Mouse (Mus musculus) CH12.LX (cell line): ENCODE measurements at regions not wholly inside any gene's neighbourhood (a gene's known extent, or its start where the extent isn't known, plus 50 kb on each side); places are given as distances from the start of the nearest gene placed in this dataset.

Source experiments
- DNase-seq: peaks from one replicate; pipeline ENCODE4 v3.0.0-alpha.2; 2013; ENCODE audit errors: extremely low read depth
- H3K27ac ChIP-seq: 2 replicates; pipeline ENCODE4 v1.5.1; 2012; ENCODE audit warnings: low read depth, mild to moderate bottlenecking, control low read depth, moderate library complexity; ENCODE audit not compliant: insufficient read depth
- H3K27me3 ChIP-seq: replicated peaks from 2 replicates; pipeline ENCODE3; 2012; ENCODE audit warnings: inconsistent platforms
- H3K36me3 ChIP-seq, 2 experiments: replicated peaks in 1 of 2; 2 replicates each; pipeline versions ENCODE3 to v1.6.1; 2012; ENCODE audit warnings: inconsistent platforms in 1 of 2, low read length in 1 of 2, mild to moderate bottlenecking in 1 of 2, mixed read lengths in 1 of 2, moderate library complexity in 1 of 2; ENCODE audit not compliant: control insufficient read depth in 1 of 2, insufficient read depth in 1 of 2
- H3K4me1 ChIP-seq, 2 experiments: 2 replicates each; pipeline ENCODE4 v1.6.1; 2012; ENCODE audit warnings: inconsistent platforms in 1 of 2, moderate library complexity in 1 of 2; ENCODE audit not compliant: insufficient read depth in 2 of 2, control insufficient read depth in 1 of 2
- H3K4me2 ChIP-seq: 2 replicates; pipeline ENCODE4 v1.6.1; 2012; ENCODE audit warnings: low read depth, mild to moderate bottlenecking, control low read depth; ENCODE audit not compliant: poor library complexity, insufficient read depth, severe bottlenecking
- H3K4me3 ChIP-seq, 3 experiments: fragments of 150-350 bp in 1 of 3; sonication (generic) in 1 of 3; replicated peaks in 1 of 3; 2 replicates each; pipeline versions ENCODE3 to v1.5.1; 2011 to 2012; ENCODE audit warnings: low read depth in 2 of 3, low read length in 2 of 3, mild to moderate bottlenecking in 2 of 3, moderate library complexity in 2 of 3, control low read depth in 1 of 3, improper control_type of control experiment in 1 of 3, inconsistent platforms in 1 of 3, mixed read lengths in 1 of 3; ENCODE audit not compliant: poor library complexity in 1 of 3
- H3K79me2 ChIP-seq: replicated peaks from 2 replicates; pipeline ENCODE4 v1.6.1; 2012; ENCODE audit warnings: mild to moderate bottlenecking, moderate library complexity; ENCODE audit not compliant: control insufficient read depth, poor library complexity, insufficient read depth, severe bottlenecking; ENCODE audit errors: extremely low read depth
- H3K9ac ChIP-seq: 2 replicates; pipeline ENCODE4 v1.6.1; 2012; ENCODE audit warnings: low read depth, mild to moderate bottlenecking, control low read depth, moderate library complexity; ENCODE audit not compliant: insufficient read depth
- H3K9me3 ChIP-seq: replicated peaks from 2 replicates; pipeline ENCODE3; 2012; ENCODE audit warnings: low read length, inconsistent platforms, mixed read lengths
- CHD1 ChIP-seq: IDR thresholded peaks from 2 replicates; pipeline ENCODE4 v1.6.1; 2012; ENCODE audit warnings: low read depth, low read length, improper control_type of control experiment, inconsistent platforms
- CHD2 ChIP-seq: IDR thresholded peaks from 2 replicates; pipeline ENCODE4 v1.6.1; 2011; ENCODE audit warnings: low read length, improper control_type of control experiment
- CTCF ChIP-seq, 2 experiments: IDR thresholded peaks in 1 of 2; conservative IDR thresholded peaks in 1 of 2; 2 replicates each; pipeline ENCODE4 v1.5.1; 2011 to 2012; ENCODE audit warnings: low read depth in 2 of 2, low read length in 2 of 2, improper control_type of control experiment in 1 of 2, inconsistent platforms in 1 of 2, mild to moderate bottlenecking in 1 of 2, moderate library complexity in 1 of 2
- E2F4 ChIP-seq: IDR thresholded peaks from 2 replicates; pipeline ENCODE4 v1.6.1; 2011; ENCODE audit warnings: low read depth, low read length, improper control_type of control experiment; ENCODE audit not compliant: insufficient replicate concordance
- EP300 ChIP-seq: IDR thresholded peaks from 2 replicates; pipeline ENCODE4 v1.6.1; 2011; ENCODE audit warnings: low read length, improper control_type of control experiment
- GABPA ChIP-seq: IDR thresholded peaks from 2 replicates; pipeline ENCODE4 v1.6.1; 2012; ENCODE audit warnings: low read depth, low read length, improper control_type of control experiment, inconsistent platforms; ENCODE audit not compliant: insufficient replicate concordance
- HCFC1 ChIP-seq: IDR thresholded peaks from 2 replicates; pipeline ENCODE4 v1.6.1; 2012; ENCODE audit warnings: low read depth, mild to moderate bottlenecking, inconsistent platforms, low read length, improper control_type of control experiment
- IRF4 ChIP-seq: IDR thresholded peaks from 2 replicates; pipeline ENCODE4 v1.6.1; 2014; ENCODE audit warnings: low read depth, mild to moderate bottlenecking, inconsistent platforms, low read length, improper control_type of control experiment
- JUN ChIP-seq: IDR thresholded peaks from 2 replicates; pipeline ENCODE4 v1.6.1; 2011; ENCODE audit warnings: low read depth, mild to moderate bottlenecking, low read length, improper control_type of control experiment, moderate library complexity; ENCODE audit not compliant: insufficient read depth
- JUND ChIP-seq: conservative IDR thresholded peaks from 2 replicates; pipeline ENCODE4 v1.6.1; 2011; ENCODE audit warnings: low read depth, low read length, improper control_type of control experiment
- MAZ ChIP-seq: IDR thresholded peaks from 2 replicates; pipeline ENCODE4 v1.6.1; 2012; ENCODE audit warnings: low read depth, mild to moderate bottlenecking, inconsistent platforms, low read length, improper control_type of control experiment, moderate library complexity
- MEF2A ChIP-seq: IDR thresholded peaks from 2 replicates; pipeline ENCODE4 v1.6.1; 2014; ENCODE audit warnings: low read depth, mild to moderate bottlenecking, inconsistent platforms, low read length, improper control_type of control experiment, borderline replicate concordance
- NELFE ChIP-seq: IDR thresholded peaks from 2 replicates; pipeline ENCODE4 v1.6.1; 2011; ENCODE audit warnings: low read depth, low read length, improper control_type of control experiment
- NRF1 ChIP-seq: IDR thresholded peaks from 2 replicates; pipeline ENCODE4 v1.6.1; 2014; ENCODE audit warnings: low read depth, mild to moderate bottlenecking, inconsistent platforms, low read length, improper control_type of control experiment, moderate library complexity
- POLR2A ChIP-seq: IDR thresholded peaks from 2 replicates; pipeline ENCODE4 v1.6.1; 2011; ENCODE audit warnings: low read depth, mild to moderate bottlenecking, improper control_type of control experiment, low read length
- SIN3A ChIP-seq: IDR thresholded peaks from 2 replicates; pipeline ENCODE4 v1.6.1; 2012; ENCODE audit warnings: low read length, improper control_type of control experiment, inconsistent platforms
- TBP ChIP-seq: conservative IDR thresholded peaks from 2 replicates; pipeline ENCODE4 v1.6.1; 2011; ENCODE audit warnings: low read depth, low read length, improper control_type of control experiment
- UBTF ChIP-seq: IDR thresholded peaks from 2 replicates; pipeline ENCODE4 v1.6.1; 2012; ENCODE audit warnings: low read depth, mild to moderate bottlenecking, inconsistent platforms, low read length, improper control_type of control experiment, moderate library complexity
- USF1 ChIP-seq: IDR thresholded peaks from 2 replicates; pipeline ENCODE4 v1.6.1; 2014; ENCODE audit warnings: low read depth, mild to moderate bottlenecking, inconsistent platforms, low read length, improper control_type of control experiment
- ZMIZ1 ChIP-seq: IDR thresholded peaks from 2 replicates; pipeline ENCODE4 v1.6.1; 2012; ENCODE audit warnings: low read depth, mild to moderate bottlenecking, inconsistent platforms, low read length, improper control_type of control experiment
- ZNF384 ChIP-seq: IDR thresholded peaks from 2 replicates; pipeline ENCODE4 v1.6.1; 2012; ENCODE audit warnings: low read depth, low read length, improper control_type of control experiment, inconsistent platforms
- dilution Hi-C: fragments of 300-500 bp; cut with MboI; formaldehyde crosslinking; loops from 2 replicates; pipeline ENCODE4 v1.14.3; 2020; ENCODE audit warnings: low sequenced_read_pairs; ENCODE audit not compliant: extremely low pct_unique_long_range_greater_than_20kb, extremely low pct_ligation_motif_present
- in situ Hi-C: fragments of 300-500 bp; cut with MboI; formaldehyde crosslinking; loops from 3 replicates; pipeline ENCODE4 v1.14.3; 2019; ENCODE audit warnings: low sequenced_read_pairs, low pct_ligation_motif_present, low pct_unique_long_range_greater_than_20kb, mixed read lengths

DNA sequence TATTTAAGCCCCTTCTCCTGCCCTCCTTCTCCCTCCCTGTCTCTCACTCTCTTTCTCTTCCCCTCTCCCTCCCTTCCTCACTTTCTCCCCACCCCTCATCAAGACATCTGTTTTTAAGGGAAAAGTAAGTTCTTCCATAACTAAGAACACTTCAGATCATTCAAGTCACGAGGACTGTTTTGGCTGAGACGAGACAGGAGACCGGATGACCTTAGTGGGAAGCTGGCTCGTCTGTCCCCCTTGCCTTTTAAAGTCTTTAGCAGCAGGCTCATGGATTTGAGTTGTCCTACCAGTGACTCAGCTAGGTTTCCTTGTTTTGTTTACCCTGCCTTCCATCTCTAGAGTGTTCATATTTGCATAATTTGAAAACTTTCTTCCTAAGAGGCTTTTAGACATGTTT is 135.0 kb downstream of the Gm10260 start:
- Histone ChIP-seq H3K4me3 (no peak overlapping the region), H3K27ac (no peak overlapping the region), H3K79me2 (no peaks in the 10 kb centered on the region), H3K9me3 (peaks cover 28% of the 10 kb centered on the region), H3K9ac (no peak overlapping the region), H3K27me3 (no peaks in the 10 kb centered on the region), H3K36me3 (no peaks in the 10 kb centered on the region), H3K4me2 (no peak overlapping the region), H3K4me1 (no peaks in the 10 kb centered on the region)
- no peak for DNase-seq
- in situ Hi-C loops = loop anchor here (25.0 kb wide), 1 partner anchor 312 kb away; no protein-coding TSS in a partner anchor
- dilution Hi-C loops = no loop called here
- TF ChIP-seq ZNF384 = no peak
- TF ChIP-seq CHD1 = no peak
- no peak for TF ChIP-seq CTCF (conservative IDR thresholded peaks at IDR 0.05 in 1 of 2, IDR thresholded peaks at IDR 0.05 in 1 of 2; ENCODE audit: low read depth in 2 of 2, low read length in 2 of 2)
- TF ChIP-seq SIN3A = no peak
- TF ChIP-seq CHD2 = no peak
- TF ChIP-seq JUND = no peak
- TF ChIP-seq TBP = no peak
- TF ChIP-seq HCFC1 = no peak
- no peak for TF ChIP-seq MEF2A
- no peak for TF ChIP-seq EP300
- TF ChIP-seq GABPA = no peak
- TF ChIP-seq NRF1 = no peak
- no peak for TF ChIP-seq IRF4
- TF ChIP-seq MAZ = no peak
- no peak for TF ChIP-seq NELFE
- TF ChIP-seq E2F4 = no peak
- no peak for TF ChIP-seq POLR2A
- TF ChIP-seq USF1 = no peak
- TF ChIP-seq, all 38 proteins: peak for 0

- dilution Hi-C loops (no loop called here), in situ Hi-C loops (no loop called here)
- Histone ChIP-seq H3K36me3 (no peaks in the 10 kb centered on the region), H3K4me2 (0 out of 2 replicates have a peak overlapping the region, but pooled peaks have one; percentile 15), H3K9me3 (peaks cover 23% of the 10 kb centered on the region), H3K27ac (no peak overlapping the region), H3K27me3 (no peaks in the 10 kb centered on the region), H3K4me3 (no peak overlapping the region), H3K4me1 (0 out of 4 replicates have a peak, but pooled peaks cover 0 to 3% of the 10 kb centered on the region in 2 experiments), H3K9ac (no peak overlapping the region), H3K79me2 (no peaks in the 10 kb centered on the region)
- DNase-seq = no peak
- TF ChIP-seq NELFE (no peak), UBTF (no peak), ZMIZ1 (no peak), E2F4 (no peak), ZNF384 (no peak), JUN (no peak), CHD2 (no peak)
These were observed 142.2 kb downstream of the Gm10260 start for GRCm38 (mm10) chr13:97618190-97618586.
